Mouse (Mus musculus): ENCODE measurements around the gene Arxes2. TPM values are rescaled to one million over a fixed set of nuclear protein-coding genes. Genes with fewer than 3 reads are reported as not detected.

The Arxes2 gene
- 9.5 TPM for polyA plus RNA-seq (2017; shearing (Covaris generic))

GRCm38 (mm10) chrX:135993664-135994119, at the start of gene Arxes2:
TSS of gene Arxes2 (plus strand) at chrX:135993824.

GRCm38 (mm10) chrX:136032799-136033763, 39.5 kb downstream of the Arxes2 start, which contains the start of gene Arxes1:
TSS of gene Arxes1 (plus strand) at chrX:136033367.

Other genes starting within 250 kb of the Arxes2 start
- 35.7 TPM for gene Bhlhb9, start 196.2 kb upstream of the Arxes2 start, polyA plus RNA-seq (2017; shearing (Covaris generic))
- 18.9 TPM for gene Gprasp2, start 154.8 kb upstream of the Arxes2 start, polyA plus RNA-seq (2017; shearing (Covaris generic))
- gene Arxes1, start 39.5 kb downstream of the Arxes2 start, polyA plus RNA-seq (2017; shearing (Covaris generic)), result not detected
- 0.44 TPM for gene Bex2, start 74.4 kb downstream of the Arxes2 start, polyA plus RNA-seq (2017; shearing (Covaris generic))
- not detected for gene Nxf3, start 91.4 kb downstream of the Arxes2 start, polyA plus RNA-seq (2017; shearing (Covaris generic))
- not detected for gene Bex4, start 145.2 kb downstream of the Arxes2 start, polyA plus RNA-seq (2017; shearing (Covaris generic))
- gene Tceal8, start 178.5 kb downstream of the Arxes2 start, polyA plus RNA-seq (2017; shearing (Covaris generic)), result 1.7 TPM
- gene Tceal5, start 210.1 kb downstream of the Arxes2 start, polyA plus RNA-seq (2017; shearing (Covaris generic)), result not detected
- not detected for gene Tceal7, start 221.0 kb downstream of the Arxes2 start, polyA plus RNA-seq (2017; shearing (Covaris generic))
- gene Bex1, start 221.7 kb downstream of the Arxes2 start, polyA plus RNA-seq (2017; shearing (Covaris generic)), result not detected

Measured in activated CD4-positive, CD25-positive, alpha-beta regulatory T cell, adult 9 weeks (primary cell).